Mouse (Mus musculus): Measurements from ENCODE around the gene Syne2.

- TF ChIP-seq EP300 (optimal IDR thresholded peaks at IDR 0.05) = no peak
- TF ChIP-seq CTCF (IDR thresholded peaks at IDR 0.05; ENCODE audit: low read depth) = no peak
These were observed 310.4 kb downstream of the Syne2 start for GRCm38 (mm10) chr12:76128306-76128705.
